Mouse (Mus musculus) A20 (cell line): ENCODE data around the gene Unc119.

ENCODE experiments used
- DNase-seq: peaks from one replicate; pipeline ENCODE4 v3.0.0-alpha.2; 2011; ENCODE audit warnings: low read depth, low spot score

The Unc119 gene

GRCm38 (mm10) chr11:78343381-78344327, at the start of gene Unc119:
Gene Unc119, plus strand, starts transcription at chr11:78343482.
- peak; percentile 86 for DNase-seq

GRCm38 (mm10) chr11:78294585-78294984, 48.7 kb upstream of the Unc119 start:
- DNase-seq = no peak

- no peak for DNase-seq
These were observed 42.4 kb upstream of the Unc119 start for GRCm38 (mm10) chr11:78300917-78301316.

GRCm38 (mm10) chr11:78301357-78302084, 41.8 kb upstream of the Unc119 start, which contains the start of gene Spag5:
Gene Spag5, plus strand, starts transcription at chr11:78301529.
- peak; percentile 94 for DNase-seq

- DNase-seq = no peak
These were observed 38.0 kb upstream of the Unc119 start for GRCm38 (mm10) chr11:78305272-78305671.

GRCm38 (mm10) chr11:78310861-78311511, 32.3 kb upstream of the Unc119 start:
- DNase-seq = no peak

GRCm38 (mm10) chr11:78313662-78314061, 29.6 kb upstream of the Unc119 start:
- no peak for DNase-seq

GRCm38 (mm10) chr11:78318411-78318810, 24.9 kb upstream of the Unc119 start:
- no peak for DNase-seq

- no peak for DNase-seq
These were observed 21.0 kb upstream of the Unc119 start for GRCm38 (mm10) chr11:78322076-78322831.

GRCm38 (mm10) chr11:78322860-78323259, 20.4 kb upstream of the Unc119 start, which contains the start of gene Aldoc:
Gene Aldoc, plus strand, starts transcription at chr11:78322968.
- DNase-seq = peak; percentile 96

- no peak for DNase-seq
These were observed 19.1 kb upstream of the Unc119 start for GRCm38 (mm10) chr11:78324000-78324785.

GRCm38 (mm10) chr11:78324965-78325364, 18.3 kb upstream of the Unc119 start:
- no peak for DNase-seq

GRCm38 (mm10) chr11:78327215-78327614, 16.1 kb upstream of the Unc119 start:
- no peak for DNase-seq

GRCm38 (mm10) chr11:78327634-78328511, 15.4 kb upstream of the Unc119 start, which contains the start of gene Pigs:
Gene Pigs, plus strand, starts transcription at chr11:78328415.
- peak; percentile 98 for DNase-seq

GRCm38 (mm10) chr11:78328512-78329056, 14.7 kb upstream of the Unc119 start:
- DNase-seq = no peak

GRCm38 (mm10) chr11:78332676-78333075, 10.6 kb upstream of the Unc119 start:
- DNase-seq = no peak

- DNase-seq = no peak
These were observed 9.3 kb upstream of the Unc119 start for GRCm38 (mm10) chr11:78333992-78334391.

GRCm38 (mm10) chr11:78337040-78337439, 6.2 kb upstream of the Unc119 start:
- no peak for DNase-seq

GRCm38 (mm10) chr11:78341702-78342101, 1.6 kb upstream of the Unc119 start:
- DNase-seq = no peak
